Mouse (Mus musculus) bone marrow, adult 2 months (tissue): ENCODE measurements around the gene H2-D1.

Experiments used
- CTCF ChIP-seq: fragments of 200-500 bp; IDR thresholded peaks from 2 replicates; pipeline ENCODE4 v1.5.1; 2011; ENCODE audit warnings: low read length, control low read depth; ENCODE audit not compliant: control insufficient read depth, insufficient read depth
- POLR2A ChIP-seq: fragments of 200-500 bp; IDR thresholded peaks from 2 replicates; pipeline ENCODE4 v1.6.1; 2011; ENCODE audit warnings: low read depth, mild to moderate bottlenecking, control low read depth, low read length, borderline replicate concordance; ENCODE audit not compliant: control insufficient read depth

DNA sequence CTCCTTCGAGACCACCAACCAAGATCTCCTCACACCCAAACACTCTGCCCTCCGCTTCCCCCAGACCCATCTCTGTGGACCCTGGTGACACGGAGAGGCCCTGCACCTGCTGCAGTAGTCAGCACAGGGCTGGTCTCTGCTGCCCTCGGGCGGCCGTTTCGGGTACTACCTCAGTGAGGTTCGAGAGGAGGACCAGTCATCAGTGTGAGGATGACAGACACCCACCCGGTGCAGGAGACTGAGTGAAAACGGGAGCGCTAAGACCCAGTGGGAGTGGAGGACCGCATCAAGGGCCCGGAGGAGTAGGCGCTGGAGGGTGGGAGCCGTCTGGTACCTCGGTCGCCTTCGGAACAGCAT, 26.2 kb upstream of the H2-D1 start:
- TF ChIP-seq CTCF (peak; percentile 98), POLR2A (no peak)
